Mouse (Mus musculus): Measurements from ENCODE around the gene Chrnb2. TPM values are rescaled to one million over a fixed set of nuclear protein-coding genes. Genes with fewer than 3 reads are reported as not detected.

Chrnb2 gene
- polyA plus RNA-seq, 1 experiment from 2014 or later: 26.8 TPM

DNA sequence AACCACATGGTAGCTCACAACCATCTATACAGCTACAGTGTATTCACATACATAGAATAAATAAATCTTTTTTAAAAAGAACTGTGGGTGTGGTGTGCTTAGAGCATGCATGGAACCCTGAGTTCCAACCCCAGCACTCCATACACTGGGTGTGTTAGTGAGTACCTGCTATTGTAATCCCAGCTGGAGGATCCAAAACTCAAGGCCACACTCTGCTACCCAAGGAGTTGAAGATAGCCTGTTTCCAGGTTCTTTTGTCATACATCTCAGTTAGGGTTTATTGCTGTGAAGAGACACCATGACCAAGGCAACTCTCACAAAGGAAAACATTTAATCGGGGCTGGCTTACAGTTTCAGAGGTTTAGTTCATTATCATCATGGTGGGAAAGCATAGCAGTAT lies 65.5 kb downstream of the Chrnb2 start:
- no peak for ATAC-seq (ENCODE audit: low FRiP score)
- no peaks in the 10 kb centered on the region for H3K9me3 ChIP-seq (replicated peaks)
- H3K4me3 ChIP-seq: no peak overlapping the region
- H3K27ac ChIP-seq: no peak overlapping the region
- no peaks in the 10 kb centered on the region for H3K36me3 ChIP-seq
- H3K9ac ChIP-seq: no peak overlapping the region
- no peaks in the 10 kb centered on the region for H3K4me1 ChIP-seq
- no peaks in the 10 kb centered on the region; the same call in 1 of the 2 replicates for H3K27me3 ChIP-seq
- 94% methylated on average over 1 of the region's 1 CpGs for WGBS
- no peak overlapping the region for H3K4me2 ChIP-seq (replicated peaks)

Other genes with a start within 250 kb of the Chrnb2 start
- gene Kcnn3, start 244.5 kb downstream of the Chrnb2 start, polyA plus RNA-seq (2016; fragmentation: Nextera tagmentation; extraction: Ambion mirVana): 4.0 and 4.2 TPM in 2 replicates
- gene Adar, start 49.6 kb downstream of the Chrnb2 start, polyA plus RNA-seq (2016; fragmentation: Nextera tagmentation; extraction: Ambion mirVana): 23.4 and 24.1 TPM in 2 replicates
- gene Ube2q1, start 9.0 kb upstream of the Chrnb2 start, polyA plus RNA-seq (2016; fragmentation: Nextera tagmentation; extraction: Ambion mirVana): 19.2 and 19.9 TPM in 2 replicates
- gene She, start 66.7 kb upstream of the Chrnb2 start, polyA plus RNA-seq (2016; fragmentation: Nextera tagmentation; extraction: Ambion mirVana): 3.4 and 4.4 TPM in 2 replicates
- gene Il6ra, start 148.6 kb upstream of the Chrnb2 start, polyA plus RNA-seq (2016; fragmentation: Nextera tagmentation; extraction: Ambion mirVana): 0.66 and 1.2 TPM in 2 replicates
- gene Atp8b2, start 198.9 kb upstream of the Chrnb2 start, polyA plus RNA-seq (2016; fragmentation: Nextera tagmentation; extraction: Ambion mirVana): 20.3 and 22.8 TPM in 2 replicates
- gene Hax1, start 234.1 kb upstream of the Chrnb2 start, polyA plus RNA-seq (2016; fragmentation: Nextera tagmentation; extraction: Ambion mirVana): 137 and 141 TPM in 2 replicates